Mouse (Mus musculus) liver, embryonic 11.5 days (tissue): ENCODE measurements around the gene Olfr424. TPM values are rescaled to one million over a fixed set of nuclear protein-coding genes. Genes with fewer than 3 reads are reported as not detected.
A peak's percentile ranks its signal among the peaks of the same experiment; 100 is the strongest.

ENCODE experiments used
- ATAC-seq: fragments of 200-750 bp; cut with Nextera tagmentation; replicated peaks from 2 replicates; pipeline ENCODE4 v1.8.0; 2017; ENCODE audit warnings: moderate number of reproducible peaks, mild to moderate bottlenecking, moderate TSS enrichment, moderate library complexity; ENCODE audit not compliant: low FRiP score
- DNase-seq: peaks from one replicate; pipeline ENCODE4 v3.0.0-alpha.2; 2017; ENCODE audit warnings: low spot score
- H3K27ac ChIP-seq: fragments of 300-500 bp; sonication (generic); 2 replicates; pipeline ENCODE4 v1.5.1; 2014; ENCODE audit warnings: mild to moderate bottlenecking, low read depth, low read length, control low read depth
- H3K27me3 ChIP-seq: fragments of 300-500 bp; sonication (generic); replicated peaks from 2 replicates; pipeline ENCODE4 v1.6.1; 2014; ENCODE audit warnings: low read length, mixed read lengths; ENCODE audit not compliant: control insufficient read depth, insufficient read depth
- H3K36me3 ChIP-seq: fragments of 300-500 bp; sonication (generic); 2 replicates; pipeline ENCODE4 v1.6.1; 2014; ENCODE audit warnings: mild to moderate bottlenecking, low read length, moderate library complexity, mixed read lengths; ENCODE audit not compliant: control insufficient read depth, insufficient read depth
- H3K4me1 ChIP-seq: fragments of 300-500 bp; sonication (generic); replicated peaks from 2 replicates; pipeline ENCODE4 v1.6.1; 2014; ENCODE audit warnings: low read length, mixed read lengths; ENCODE audit not compliant: control insufficient read depth, insufficient read depth
- H3K4me2 ChIP-seq: fragments of 300-500 bp; sonication (generic); 2 replicates; pipeline ENCODE4 v1.6.1; 2014; ENCODE audit warnings: mild to moderate bottlenecking, control low read depth, moderate library complexity
- H3K4me3 ChIP-seq: fragments of 300-500 bp; sonication (generic); 2 replicates; pipeline ENCODE4 v1.5.1; 2014; ENCODE audit warnings: low read depth, low read length, control low read depth
- H3K9ac ChIP-seq: fragments of 300-500 bp; sonication (generic); 2 replicates; pipeline ENCODE4 v1.6.1; 2014; ENCODE audit warnings: low read depth, low read length, control low read depth
- H3K9me3 ChIP-seq: fragments of 300-500 bp; sonication (generic); 2 replicates; pipeline ENCODE4 v1.6.1; 2016; ENCODE audit warnings: low read length, inconsistent platforms, mixed read lengths; ENCODE audit not compliant: control insufficient read depth
- WGBS: fragments of 180-500 bp; shearing (Covaris S2); extraction: QIAGEN DNeasy Blood & Tissue Kit; methylation state at CpG from one replicate; pipeline ENCODE4 v1.1.7; 2014; 5-methylcytosine and 5-hydroxymethylcytosine counted together
- polyA plus RNA-seq: library from polyadenylated mRNA; unstranded; fragments of >200 nt; fragmentation: Nextera tagmentation; extraction: Ambion mirVana; gene quantifications from 2 replicates; pipeline ENCODE4 v1.2.1, GENCODE M21; 2014

Olfr424 gene
- polyA plus RNA-seq, 1 experiment from 2014 or later = not detected

DNA sequence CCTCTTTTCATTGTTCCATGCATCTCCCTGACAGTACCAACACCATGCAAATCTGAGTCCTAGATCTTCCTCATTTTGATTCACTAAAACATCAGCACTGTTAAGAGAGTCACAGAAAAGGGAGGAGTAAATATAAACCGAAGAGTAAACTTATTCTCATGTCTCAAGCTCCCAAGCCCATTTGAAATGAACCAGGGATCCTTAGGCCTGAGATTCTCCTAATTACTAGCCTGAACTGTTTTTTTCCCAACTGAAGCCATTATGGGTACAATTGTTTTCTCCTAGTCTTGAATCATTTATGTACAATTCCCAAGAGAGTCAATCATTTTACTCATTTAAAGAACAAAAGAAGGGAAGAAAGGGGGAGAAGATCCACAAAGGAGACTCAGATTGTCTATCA, 24.0 kb downstream of the Olfr424 start, which contains the start of gene Olfr420:
Gene Olfr420, plus strand, starts transcription at position 301 of the 400 bp plus-strand sequence.
- Histone ChIP-seq H3K4me2 (no peak within 1 kb of the TSS), H3K36me3 (no peaks in the 10 kb centered on the region), H3K27ac (no peak within 1 kb of the TSS), H3K4me1 (no peaks in the 10 kb centered on the region), H3K4me3 (no peak within 1 kb of the TSS), H3K27me3 (no peaks in the 10 kb centered on the region), H3K9ac (no peak within 1 kb of the TSS), H3K9me3 (no peaks in the 10 kb centered on the region)
- 85% methylated on average over 1 of the region's 1 CpGs for WGBS
- no peak for ATAC-seq
- DNase-seq = no peak

- Histone ChIP-seq H3K4me2 (no peak overlapping the region), H3K9ac (no peak overlapping the region), H3K4me1 (no peaks in the 10 kb centered on the region), H3K36me3 (no peaks in the 10 kb centered on the region), H3K4me3 (no peak overlapping the region), H3K9me3 (no peaks in the 10 kb centered on the region), H3K27ac (no peak overlapping the region), H3K27me3 (no peaks in the 10 kb centered on the region)
- WGBS = 64% methylated on average over 3 of the region's 3 CpGs
- no peak for DNase-seq
- no peak for ATAC-seq
Measured at GRCm38 (mm10) chr1:174157622-174158021, 26.3 kb downstream of the Olfr424 start.

DNA sequence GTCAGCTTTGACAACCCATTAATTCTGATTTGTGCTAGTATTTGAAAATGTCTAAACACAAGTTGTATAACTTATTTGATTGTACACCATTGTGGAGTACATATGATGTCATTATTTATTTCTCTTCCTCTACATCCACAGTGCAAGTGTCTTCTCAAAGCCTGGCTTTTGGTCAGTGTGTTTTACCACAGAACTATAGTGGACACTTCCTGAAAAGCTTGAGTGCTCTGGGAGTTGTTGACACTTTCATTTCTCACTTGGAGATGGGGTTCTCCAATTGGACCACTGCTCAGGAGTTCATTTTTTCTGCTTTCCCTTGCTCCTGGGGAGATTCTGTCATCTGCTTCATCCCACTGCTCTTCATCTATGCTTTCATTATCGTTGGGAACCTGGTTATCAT, 27.2 kb downstream of the Olfr424 start:
- no peaks in the 10 kb centered on the region for H3K36me3 ChIP-seq
- ATAC-seq = no peak

DNA sequence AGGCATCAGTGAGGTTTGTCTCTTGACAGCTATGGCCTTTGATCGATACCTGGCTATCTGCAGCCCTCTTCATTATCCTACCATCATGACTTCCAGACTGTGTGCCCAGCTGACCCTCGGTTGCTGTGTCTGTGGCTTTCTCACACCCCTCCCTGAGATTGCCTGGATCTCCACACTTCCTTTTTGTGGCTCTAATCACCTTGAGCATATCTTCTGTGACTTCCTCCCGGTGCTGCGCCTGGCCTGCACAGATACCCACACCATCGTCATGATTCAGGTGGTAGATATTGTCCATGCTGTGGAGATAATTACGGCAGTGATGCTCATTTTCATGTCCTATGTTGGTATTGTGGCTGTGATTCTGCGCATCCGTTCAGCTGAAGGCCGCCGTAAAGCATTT, 27.8 kb downstream of the Olfr424 start:
- Histone ChIP-seq H3K4me3 (no peak overlapping the region), H3K36me3 (no peaks in the 10 kb centered on the region), H3K4me1 (no peaks in the 10 kb centered on the region), H3K9ac (no peak overlapping the region), H3K9me3 (no peaks in the 10 kb centered on the region), H3K27me3 (no peaks in the 10 kb centered on the region), H3K27ac (no peak overlapping the region), H3K4me2 (no peak overlapping the region)
- WGBS = 60% methylated on average over 10 of the region's 10 CpGs
- ATAC-seq = peak; percentile 48
- DNase-seq = no peak

More for the DNA sequence above, 27.2 kb downstream of the Olfr424 start:
- Histone ChIP-seq H3K27ac (no peak overlapping the region), H3K9me3 (no peaks in the 10 kb centered on the region), H3K4me3 (no peak overlapping the region), H3K4me2 (no peak overlapping the region), H3K9ac (no peak overlapping the region), H3K27me3 (no peaks in the 10 kb centered on the region), H3K4me1 (no peaks in the 10 kb centered on the region)
- DNase-seq = no peak
- WGBS = 73% methylated on average over 1 of the region's 1 CpGs

DNA sequence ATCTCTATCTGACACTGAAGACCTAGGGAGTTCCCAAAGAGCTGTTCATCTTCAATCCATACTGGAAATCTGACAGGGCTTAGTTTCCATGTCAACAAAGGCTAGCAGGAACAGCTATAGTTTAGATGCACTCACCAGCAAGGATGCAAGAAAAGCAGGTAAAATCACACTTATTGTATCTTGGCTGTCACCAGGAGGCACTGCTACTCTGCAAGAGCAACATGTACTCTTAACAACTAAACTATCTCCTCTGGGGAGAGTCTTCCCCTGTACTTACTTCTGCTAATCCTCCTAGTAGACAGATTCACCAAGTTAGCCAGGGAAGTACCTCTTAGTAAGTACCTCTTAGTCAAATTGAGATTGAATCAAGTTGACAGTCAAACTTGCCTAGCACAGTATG, 37.7 kb downstream of the Olfr424 start:
- ATAC-seq (no peak), DNase-seq (no peak)
- Histone ChIP-seq H3K9me3 (no peaks in the 10 kb centered on the region), H3K27ac (no peak overlapping the region), H3K9ac (no peak overlapping the region), H3K4me2 (no peak overlapping the region), H3K4me3 (no peak overlapping the region), H3K36me3 (no peaks in the 10 kb centered on the region), H3K27me3 (no peaks in the 10 kb centered on the region), H3K4me1 (0 out of 2 replicates have a peak, but pooled peaks cover 5% of the 10 kb centered on the region)

DNA sequence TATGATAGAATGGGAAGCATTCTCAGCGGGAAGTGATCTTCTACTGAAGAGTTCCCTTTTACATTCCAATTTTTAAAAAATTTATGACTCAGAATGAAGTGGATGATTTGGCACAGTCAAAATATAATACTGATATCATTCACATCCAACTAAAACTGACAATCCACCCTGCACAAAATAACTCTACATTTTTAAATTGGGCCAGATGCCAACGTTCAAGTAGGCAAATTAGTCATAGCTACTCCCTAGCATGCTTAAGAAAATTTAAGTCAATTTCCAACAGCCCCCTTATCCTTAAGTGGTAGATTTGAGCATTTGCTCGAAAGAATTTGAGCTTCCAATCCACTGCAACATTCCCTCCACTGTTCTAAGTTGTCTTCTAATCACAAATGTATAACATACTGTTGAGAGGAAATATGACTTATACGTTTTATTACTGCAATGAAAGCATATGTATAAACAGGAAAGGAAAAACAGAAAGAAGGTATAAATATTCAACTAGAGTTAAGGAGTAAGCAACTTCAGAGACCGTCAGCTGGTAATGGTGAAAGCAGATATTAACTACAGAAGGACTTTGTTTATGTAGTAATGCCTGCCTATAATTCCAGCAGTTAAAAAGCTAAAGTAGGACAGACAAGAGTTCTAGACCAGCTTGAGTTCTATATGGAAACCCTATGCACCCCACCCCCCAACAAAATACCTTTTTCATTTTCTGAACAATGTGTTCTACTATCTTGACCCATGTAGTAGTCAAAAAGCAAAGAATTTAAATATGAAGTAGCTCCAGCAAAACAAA, 39.6 kb downstream of the Olfr424 start:
- peak overlapping the region; percentile 72 for H3K27ac ChIP-seq
- no peaks in the 10 kb centered on the region for H3K27me3 ChIP-seq
- DNase-seq (no peak), ATAC-seq (no peak)
- WGBS = 61% methylated on average over 5 of the region's 5 CpGs
- peak overlapping the region; percentile 67 for H3K4me2 ChIP-seq
- no peak overlapping the region for H3K4me3 ChIP-seq
- 0 out of 2 replicates have a peak, but pooled peaks cover 5% of the 10 kb centered on the region for H3K4me1 ChIP-seq
- no peaks in the 10 kb centered on the region for H3K36me3 ChIP-seq
- H3K9ac ChIP-seq = no peak overlapping the region
- no peaks in the 10 kb centered on the region for H3K9me3 ChIP-seq

DNA sequence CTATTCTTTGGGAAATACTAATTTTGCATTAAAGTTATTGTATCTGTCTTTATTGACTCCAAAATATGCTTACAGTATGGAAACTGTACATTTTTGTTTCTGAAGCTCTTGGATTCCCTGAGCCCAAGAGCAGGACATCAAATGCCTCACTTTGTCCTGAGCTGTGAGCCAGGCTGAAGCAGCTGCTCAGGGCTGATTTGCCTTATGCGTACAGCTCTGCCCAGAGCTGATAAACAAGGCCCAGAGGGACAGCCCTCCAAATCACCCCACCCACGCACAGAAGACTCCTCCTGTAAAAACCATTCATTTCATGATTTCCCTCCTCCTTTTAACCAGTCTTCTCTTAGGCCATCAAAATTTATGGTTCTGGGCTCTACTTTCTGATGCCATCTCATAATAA, 40.2 kb downstream of the Olfr424 start:
- Histone ChIP-seq H3K4me2 (peak overlapping the region; percentile 67), H3K4me3 (peak overlapping the region; percentile 21; the same call in 1 of the 2 replicates)

GRCm38 (mm10) chr1:174172605-174173004, 41.3 kb downstream of the Olfr424 start, which contains the start of gene Spta1:
Gene Spta1, plus strand, starts transcription at chr1:174172776.
- peak within 1 kb of the TSS; percentile 93 for H3K27ac ChIP-seq
- H3K9ac ChIP-seq = peak within 1 kb of the TSS; percentile 65
- H3K4me3 ChIP-seq = peak within 1 kb of the TSS; percentile 51
- no peaks in the 10 kb centered on the region for H3K27me3 ChIP-seq
- H3K36me3 ChIP-seq = no peaks in the 10 kb centered on the region
- peak; percentile 79 for ATAC-seq
- H3K4me2 ChIP-seq = peak within 1 kb of the TSS; percentile 67
- H3K4me1 ChIP-seq = 0 out of 2 replicates have a peak, but pooled peaks cover 5% of the 10 kb centered on the region
- peak; percentile 39 for DNase-seq
- WGBS = 32% methylated on average over 3 of the region's 3 CpGs
- H3K9me3 ChIP-seq = no peaks in the 10 kb centered on the region

More for the DNA sequence above, 40.2 kb downstream of the Olfr424 start:
- H3K36me3 ChIP-seq = no peaks in the 10 kb centered on the region
- 0 out of 2 replicates have a peak, but pooled peaks cover 5% of the 10 kb centered on the region for H3K4me1 ChIP-seq
- H3K9me3 ChIP-seq = no peaks in the 10 kb centered on the region
- peak; percentile 99 for ATAC-seq
- WGBS = 19% methylated on average over 2 of the region's 2 CpGs
- H3K27me3 ChIP-seq = no peaks in the 10 kb centered on the region
- peak overlapping the region; percentile 93 for H3K27ac ChIP-seq
- DNase-seq = peak; percentile 34
- no peak overlapping the region; the same call in 1 of the 2 replicates for H3K9ac ChIP-seq
